Mouse (Mus musculus): ENCODE measurements around the gene Coq3.

The Coq3 gene

GRCm38 (mm10) chr4:21879565-21880220, at the start of gene Coq3:
Gene Coq3, plus strand, starts transcription at chr4:21879673.
- TF ChIP-seq GATA4 (IDR thresholded peaks at IDR 0.05; ENCODE audit: insufficient replicate concordance, low read length): peak; percentile 21; the same call in 1 of the 2 replicates

GRCm38 (mm10) chr4:21832844-21833243, 46.6 kb upstream of the Coq3 start:
- TF ChIP-seq GATA4 (IDR thresholded peaks at IDR 0.05; ENCODE audit: insufficient replicate concordance, low read length): no peak

GRCm38 (mm10) chr4:21847481-21848286, 31.8 kb upstream of the Coq3 start, which contains the start of gene Pnisr:
Gene Pnisr, plus strand, starts transcription at chr4:21847583.
- TF ChIP-seq GATA4 (IDR thresholded peaks at IDR 0.05; ENCODE audit: insufficient replicate concordance, low read length): no peak

GRCm38 (mm10) chr4:21848287-21848630, 31.2 kb upstream of the Coq3 start:
- TF ChIP-seq GATA4 (IDR thresholded peaks at IDR 0.05; ENCODE audit: insufficient replicate concordance, low read length): no peak

GRCm38 (mm10) chr4:21857481-21857880, 22.0 kb upstream of the Coq3 start:
- TF ChIP-seq GATA4 (IDR thresholded peaks at IDR 0.05; ENCODE audit: insufficient replicate concordance, low read length): no peak

- TF ChIP-seq GATA4 (IDR thresholded peaks at IDR 0.05; ENCODE audit: insufficient replicate concordance, low read length): no peak
These were observed 14.2 kb upstream of the Coq3 start for GRCm38 (mm10) chr4:21865226-21865625.

GRCm38 (mm10) chr4:21878776-21879175, 697 bp upstream of the Coq3 start:
- TF ChIP-seq GATA4 (IDR thresholded peaks at IDR 0.05; ENCODE audit: insufficient replicate concordance, low read length): no peak

GRCm38 (mm10) chr4:21882806-21883205, 3.3 kb downstream of the Coq3 start:
- no peak for TF ChIP-seq GATA4 (IDR thresholded peaks at IDR 0.05; ENCODE audit: insufficient replicate concordance, low read length)

GRCm38 (mm10) chr4:21885831-21886230, 6.4 kb downstream of the Coq3 start:
- TF ChIP-seq GATA4 (IDR thresholded peaks at IDR 0.05; ENCODE audit: insufficient replicate concordance, low read length): no peak

- no peak for TF ChIP-seq GATA4 (IDR thresholded peaks at IDR 0.05; ENCODE audit: insufficient replicate concordance, low read length)
These were observed 51.7 kb downstream of the Coq3 start, which contains the start of gene Faxc for GRCm38 (mm10) chr4:21930971-21931771. Gene Faxc, plus strand, starts transcription at chr4:21931329.

GRCm38 (mm10) chr4:21931772-21932630, 52.5 kb downstream of the Coq3 start:
- TF ChIP-seq GATA4 (IDR thresholded peaks at IDR 0.05; ENCODE audit: insufficient replicate concordance, low read length): no peak

GRCm38 (mm10) chr4:21935378-21935777, 55.9 kb downstream of the Coq3 start:
- no peak for TF ChIP-seq GATA4 (IDR thresholded peaks at IDR 0.05; ENCODE audit: insufficient replicate concordance, low read length)

GRCm38 (mm10) chr4:21936424-21936823, 57.0 kb downstream of the Coq3 start:
- TF ChIP-seq GATA4 (IDR thresholded peaks at IDR 0.05; ENCODE audit: insufficient replicate concordance, low read length): no peak

GRCm38 (mm10) chr4:21937890-21938289, 58.4 kb downstream of the Coq3 start:
- TF ChIP-seq GATA4 (IDR thresholded peaks at IDR 0.05; ENCODE audit: insufficient replicate concordance, low read length): no peak

- no peak for TF ChIP-seq GATA4 (IDR thresholded peaks at IDR 0.05; ENCODE audit: insufficient replicate concordance, low read length)
These were observed 65.2 kb downstream of the Coq3 start for GRCm38 (mm10) chr4:21944672-21945071.

All from liver, adult (tissue).